Mouse (Mus musculus) right cerebral cortex, postnatal 36 days (tissue): ENCODE measurements around the gene Gnb1l.
A peak's percentile ranks its signal among the peaks of the same experiment; 100 is the strongest.

Source experiments
- DNase-seq, 2 experiments: peaks; one replicate each; pipeline ENCODE4 v3.0.0; 2022; ENCODE audit warnings: low spot score in 2 of 2, mixed read lengths in 1 of 2

Gnb1l gene

DNA sequence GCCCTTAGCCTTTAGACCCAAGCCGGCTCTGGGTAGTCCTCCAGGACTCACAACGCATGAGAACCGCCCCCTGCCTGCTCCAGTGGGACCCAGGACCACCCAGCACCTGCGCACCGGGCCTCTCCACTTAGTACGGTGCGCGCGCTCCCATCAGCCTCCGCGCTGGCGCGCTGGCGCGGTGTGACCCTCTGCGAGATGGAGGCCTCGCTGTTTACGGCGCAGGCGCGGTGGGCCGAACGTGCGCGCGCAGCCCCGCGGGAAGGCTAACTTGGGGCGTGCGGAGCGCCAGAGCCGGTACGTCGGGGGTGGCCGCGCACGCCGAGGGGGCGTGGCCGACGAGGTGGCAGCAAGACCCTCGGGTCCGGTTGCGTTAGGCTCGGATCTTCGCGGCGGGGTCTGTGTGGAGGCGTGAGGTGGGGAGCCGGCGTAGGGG, at the start of gene Gnb1l, which contains the start of gene Rtl10:
Gene Gnb1l, plus strand, starts transcription at position 156 of the 433 bp plus-strand sequence.
Gene Rtl10, plus strand, starts transcription at position 344 of the 433 bp plus-strand sequence.
- DNase-seq, result peak; percentile 87 to 90

DNA sequence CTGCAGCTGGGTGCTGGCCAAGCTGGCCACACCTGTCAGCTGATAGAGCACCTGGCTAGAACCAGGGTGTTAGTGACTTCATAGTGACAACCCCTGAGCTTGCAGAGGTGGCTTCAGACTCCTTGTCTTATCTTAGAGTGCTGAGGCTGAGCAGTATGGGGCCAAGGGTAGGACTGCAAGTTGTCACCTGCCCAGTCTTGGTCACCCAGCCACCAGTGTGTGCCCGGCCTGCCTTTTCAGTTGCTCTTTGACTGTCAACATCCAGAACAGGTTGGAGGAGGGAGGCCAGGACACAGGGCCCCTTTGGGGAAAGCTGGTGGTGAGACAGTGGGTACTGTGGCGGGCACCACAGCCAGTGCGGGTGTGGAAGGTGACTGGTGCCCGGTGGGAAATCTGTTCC, 49.5 kb upstream of the Gnb1l start:
- DNase-seq, result no peak

DNA sequence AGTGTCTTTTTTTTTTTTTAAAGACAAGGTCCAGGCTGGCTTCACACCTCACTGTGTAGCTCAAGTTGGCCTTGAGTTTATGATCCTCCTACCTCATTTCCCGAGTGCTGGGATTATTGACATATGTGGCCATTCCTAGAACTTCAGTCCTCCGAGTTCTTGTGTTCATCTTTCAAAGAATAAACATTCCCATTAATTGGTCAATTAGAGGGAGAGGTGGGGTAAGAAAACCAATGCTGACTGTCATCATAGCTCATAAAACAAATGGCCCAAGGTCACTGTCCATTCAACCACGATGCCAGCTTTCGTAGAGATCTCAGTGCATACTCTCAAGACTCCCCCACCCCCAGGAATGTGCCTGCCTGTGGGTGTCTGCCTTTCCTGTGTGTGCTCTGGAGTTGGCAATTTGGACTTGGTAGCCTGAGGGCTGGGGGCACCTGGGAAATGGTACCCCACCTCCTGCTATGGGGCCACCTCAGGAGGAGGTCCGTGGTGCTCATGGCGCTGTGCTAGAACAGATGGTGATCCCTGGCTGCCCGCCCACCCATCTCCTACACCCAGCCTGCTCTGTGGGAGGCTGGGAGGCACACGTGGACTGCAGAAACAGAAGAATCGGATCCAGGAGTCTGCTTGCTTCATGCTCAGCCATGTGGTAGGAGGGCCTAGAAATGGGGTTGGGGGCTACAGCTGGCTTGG, 46.9 kb upstream of the Gnb1l start:
- peak; percentile 72 to 80 for DNase-seq

DNA sequence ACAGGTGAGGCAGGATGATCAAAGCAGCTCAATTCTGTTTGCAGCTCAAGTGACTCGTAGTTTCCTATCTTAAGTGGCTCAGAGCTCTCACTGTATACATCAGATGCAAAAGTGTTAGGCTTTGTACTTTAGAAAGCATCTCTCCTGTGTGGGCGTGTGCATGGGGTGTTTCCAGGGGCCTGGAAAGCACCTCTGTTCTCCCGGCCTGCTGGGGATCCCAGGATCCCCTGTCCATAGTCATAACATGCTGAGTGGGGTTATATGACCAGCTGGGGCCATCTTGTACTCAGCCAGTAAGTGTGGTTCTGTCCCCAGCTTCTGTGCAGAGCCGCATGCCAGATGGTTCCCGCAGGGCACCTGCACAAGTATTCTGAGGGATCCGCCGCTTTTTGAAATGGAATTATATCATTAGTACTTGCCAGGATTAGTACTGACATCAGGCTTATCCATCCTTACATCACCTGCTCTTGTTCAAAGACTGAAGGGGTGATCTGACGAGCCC, 46.1 kb upstream of the Gnb1l start:
- DNase-seq, result peak; percentile 28 to 29

DNA sequence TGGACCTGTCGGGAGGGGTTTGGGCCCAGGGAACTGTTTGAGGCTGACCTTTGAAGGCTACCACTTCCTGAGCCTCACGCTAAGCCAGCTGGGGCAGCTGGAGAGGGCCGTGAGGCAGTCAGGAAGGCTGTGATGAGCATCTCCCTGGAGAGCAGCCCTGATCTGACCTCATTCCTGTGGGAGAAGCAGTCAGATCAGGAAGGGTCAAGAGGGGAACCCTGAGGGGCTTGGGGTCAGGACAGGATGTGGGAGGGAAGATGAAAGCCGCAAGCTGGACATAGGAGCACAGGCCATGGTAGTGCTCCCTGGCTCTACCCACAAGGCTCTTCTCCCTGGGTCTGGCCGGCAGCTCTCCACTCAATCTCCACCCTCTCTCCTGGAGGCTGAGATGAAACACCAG, 44.7 kb upstream of the Gnb1l start:
- DNase-seq, result no peak

DNA sequence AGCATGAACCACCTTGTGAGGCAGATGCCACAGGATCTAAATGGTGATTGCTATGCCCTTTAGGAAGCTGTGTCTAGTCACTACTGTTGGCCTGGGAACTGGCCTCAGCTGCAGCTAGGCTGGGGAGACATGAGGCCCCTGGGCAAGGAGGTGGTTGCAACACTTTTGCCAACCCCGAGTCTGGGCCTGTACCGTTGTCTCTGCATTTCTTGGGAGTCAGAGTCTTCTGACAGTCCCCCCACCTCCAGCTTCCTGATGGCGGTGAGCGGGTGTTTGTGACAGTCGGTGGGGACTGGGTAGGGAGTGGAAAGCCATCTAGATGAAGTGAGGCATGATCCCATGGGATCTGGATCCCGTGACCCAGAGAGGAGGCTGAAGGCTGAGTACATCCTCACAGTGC, 43.1 kb upstream of the Gnb1l start:
- DNase-seq, result no peak

DNA sequence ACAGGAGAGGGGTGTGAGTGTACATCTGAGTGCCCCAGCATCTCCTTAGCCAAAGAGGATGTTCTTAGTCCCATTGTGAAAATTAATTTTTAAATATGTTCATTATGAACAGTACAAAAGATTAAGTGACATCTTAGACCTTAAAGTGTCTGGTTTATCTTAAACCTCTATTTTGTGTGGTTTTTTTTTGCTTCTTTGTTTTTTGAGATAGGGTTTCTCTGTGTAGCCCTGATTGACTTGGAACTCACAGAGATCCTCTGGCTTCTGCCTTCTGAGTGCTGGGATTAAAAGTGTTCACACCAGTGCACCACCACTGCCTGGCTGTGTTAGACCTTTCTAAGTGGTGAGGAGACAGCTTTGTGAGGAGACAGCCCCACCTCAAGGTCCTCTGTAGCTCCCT, 39.9 kb upstream of the Gnb1l start:
- no peak for DNase-seq

DNA sequence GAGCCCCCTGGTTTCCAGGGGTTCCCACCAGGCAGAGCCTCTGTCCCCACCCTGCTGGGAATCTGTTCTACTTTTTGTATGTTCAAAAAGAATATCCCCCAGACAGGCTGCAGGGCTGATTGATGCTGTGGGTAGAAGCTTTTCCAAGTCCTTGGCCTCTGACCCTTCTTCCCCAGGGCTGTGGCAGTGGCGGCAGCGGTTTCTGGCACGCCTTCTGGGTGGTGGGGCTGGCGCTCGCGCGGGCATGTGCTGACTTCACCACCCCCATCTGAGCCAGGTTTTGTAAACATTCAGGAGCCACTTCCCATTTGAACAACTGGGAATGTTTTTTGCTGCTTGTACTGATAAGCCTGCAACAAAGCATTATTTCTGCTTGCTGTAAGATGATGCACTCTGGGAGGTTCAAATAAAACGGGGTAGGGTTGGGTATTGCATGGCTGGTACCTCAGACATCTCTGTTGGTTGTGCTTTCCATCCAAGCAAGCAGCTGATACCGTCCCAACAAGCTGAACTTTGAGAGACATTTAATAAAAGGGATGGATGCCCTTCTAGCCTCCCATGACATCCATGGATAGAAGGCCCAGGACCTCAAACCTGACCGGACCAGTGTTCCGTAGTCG, 39.1 kb upstream of the Gnb1l start:
- DNase-seq, result no peak

DNA sequence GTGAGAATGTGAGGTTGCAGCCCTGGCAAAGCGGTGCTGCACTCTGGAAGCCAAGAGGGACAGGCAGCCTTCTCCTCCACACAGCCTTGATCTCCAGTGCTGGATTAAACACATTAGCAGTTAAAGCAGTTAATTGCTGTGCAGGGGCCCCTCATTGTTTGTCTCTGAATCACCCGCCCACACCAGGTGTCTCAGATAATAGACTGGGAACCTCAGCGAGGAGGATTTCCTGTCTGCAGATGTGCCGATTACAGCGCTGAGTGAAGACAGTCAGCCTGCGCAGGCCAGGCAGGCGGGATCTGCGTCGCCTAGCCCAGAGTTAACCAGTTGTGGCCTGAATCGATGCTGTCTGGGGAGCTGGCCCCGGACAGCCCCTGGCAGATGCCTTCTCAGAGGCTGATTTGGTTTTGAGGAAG, 38.5 kb upstream of the Gnb1l start:
- DNase-seq, result peak in 1 of 2 experiments; percentile 12

DNA sequence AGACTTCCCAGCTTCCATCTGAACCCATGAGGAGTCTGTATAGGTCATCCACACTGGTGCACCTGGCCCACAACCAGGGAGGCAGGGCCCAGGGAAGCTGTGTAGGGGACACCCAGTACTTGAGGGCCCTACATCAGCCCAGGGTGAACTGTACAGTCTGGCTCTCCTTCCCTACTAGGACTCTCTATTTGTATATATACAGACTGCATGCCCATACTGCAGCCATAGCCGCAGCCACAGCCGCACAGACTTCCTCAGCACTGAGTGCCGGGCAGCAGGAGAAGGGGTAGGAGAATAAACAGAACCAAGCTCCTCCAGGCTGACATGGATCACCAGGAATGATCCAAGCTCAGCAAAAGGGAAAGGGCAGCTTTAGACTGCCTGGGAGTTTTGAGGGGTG, 37.7 kb upstream of the Gnb1l start:
- no peak for DNase-seq

DNA sequence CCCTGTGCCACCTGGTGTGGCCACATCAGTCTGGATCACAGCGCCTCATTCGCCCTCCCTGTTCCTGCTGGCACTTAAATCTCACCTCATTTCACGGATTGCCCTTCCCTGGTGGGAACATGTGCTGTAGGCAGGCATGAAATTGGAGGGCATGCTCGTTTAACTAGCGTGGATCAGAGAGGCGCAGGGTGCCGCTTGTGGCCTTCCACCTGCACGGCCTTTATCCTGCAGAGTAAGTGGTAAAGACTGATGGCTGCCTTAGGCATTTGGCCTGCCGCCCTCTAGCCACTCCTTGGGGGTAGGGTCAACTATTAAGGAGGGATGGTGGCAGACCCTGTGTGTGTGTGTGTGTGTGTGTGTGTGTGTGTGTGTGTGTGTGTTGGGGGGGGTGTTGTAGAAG, 36.5 kb upstream of the Gnb1l start:
- DNase-seq, result no peak

DNA sequence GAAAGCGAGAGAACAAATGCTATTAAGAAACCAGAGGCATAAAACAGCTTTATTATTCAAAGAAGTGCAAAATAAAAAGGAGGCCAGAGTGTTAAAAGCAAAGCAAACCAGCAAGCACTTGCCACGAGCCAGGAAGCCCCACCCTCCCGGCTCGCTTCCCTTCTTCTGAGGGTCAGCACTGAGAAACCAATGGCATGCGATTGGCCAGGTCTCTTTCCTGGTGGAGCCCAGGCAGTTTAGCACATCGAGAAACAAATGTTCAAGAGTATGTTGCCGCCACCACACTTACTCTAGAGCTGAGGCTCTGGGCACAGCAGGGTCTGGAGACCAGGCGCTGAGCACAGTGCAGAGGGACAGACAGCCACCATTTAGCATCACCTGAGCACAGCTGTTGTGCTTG, 35.9 kb upstream of the Gnb1l start:
- DNase-seq, result no peak

DNA sequence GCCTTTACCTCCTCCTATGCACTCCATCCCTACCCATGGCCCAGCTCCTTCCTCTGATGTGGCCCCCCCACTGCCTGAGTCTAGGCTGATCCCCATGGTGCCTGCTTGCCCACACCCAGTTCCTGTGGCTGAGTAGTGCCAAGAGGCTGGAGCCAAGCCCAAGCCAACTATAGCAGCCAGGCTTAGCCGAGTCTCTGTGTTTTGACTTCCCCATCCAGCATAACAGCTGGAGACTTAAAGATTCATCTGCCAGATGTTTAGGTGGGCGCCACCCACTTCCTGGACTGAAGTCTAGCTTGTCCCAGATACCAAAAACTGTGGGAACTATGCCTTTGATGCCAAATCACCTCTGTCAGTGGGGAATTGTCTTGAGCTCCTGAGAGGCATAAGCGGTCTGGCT, 34.2 kb upstream of the Gnb1l start:
- DNase-seq, result peak in 1 of 2 experiments; percentile 22

DNA sequence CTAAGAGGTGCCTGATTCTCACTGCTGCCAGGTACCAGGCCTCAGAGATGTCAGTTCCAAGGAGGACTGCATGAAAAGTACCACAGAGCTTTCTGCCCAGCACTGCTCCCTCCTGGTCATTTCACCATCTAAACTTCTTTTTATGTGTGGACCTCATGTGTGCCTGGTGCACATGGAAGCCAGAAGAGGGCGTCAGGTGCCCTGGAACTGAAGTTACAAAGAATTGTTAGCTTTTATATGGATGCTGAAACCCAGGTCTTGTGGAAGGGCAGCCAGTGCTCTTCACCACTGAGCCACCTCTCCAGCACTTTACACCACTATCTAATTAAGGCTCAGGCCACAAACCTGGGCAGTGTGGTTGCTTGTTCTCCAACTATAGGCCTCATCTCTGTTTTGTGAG, 27.7 kb upstream of the Gnb1l start:
- DNase-seq, result no peak

DNA sequence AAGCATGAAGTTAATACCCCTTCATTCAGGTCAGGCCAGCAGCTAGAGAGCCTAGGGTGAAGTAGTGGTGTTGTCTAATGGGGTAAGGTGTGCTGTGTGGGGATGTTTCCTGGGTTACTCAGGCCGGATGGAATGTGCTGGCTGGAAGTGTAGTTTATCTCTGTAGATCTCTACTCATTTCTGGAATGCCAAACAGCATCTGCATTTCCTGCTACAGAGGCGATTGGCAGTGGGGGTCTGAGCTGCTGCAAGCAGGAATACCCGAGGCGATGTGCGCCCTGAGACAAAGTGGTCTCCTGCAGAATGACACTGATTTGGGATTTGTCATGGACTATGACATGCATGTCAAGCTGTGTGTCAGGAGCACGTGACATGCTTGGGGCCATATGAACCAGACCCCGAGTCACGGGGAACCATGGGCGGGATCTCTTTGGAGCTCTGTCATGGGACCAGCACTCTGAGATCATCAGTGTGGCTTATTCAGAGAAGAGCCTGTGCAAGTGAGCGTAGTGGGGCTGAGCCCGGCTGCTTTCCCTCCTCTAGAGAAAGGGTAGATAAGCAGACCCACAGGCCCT, 27.0 kb upstream of the Gnb1l start:
- DNase-seq, result no peak

DNA sequence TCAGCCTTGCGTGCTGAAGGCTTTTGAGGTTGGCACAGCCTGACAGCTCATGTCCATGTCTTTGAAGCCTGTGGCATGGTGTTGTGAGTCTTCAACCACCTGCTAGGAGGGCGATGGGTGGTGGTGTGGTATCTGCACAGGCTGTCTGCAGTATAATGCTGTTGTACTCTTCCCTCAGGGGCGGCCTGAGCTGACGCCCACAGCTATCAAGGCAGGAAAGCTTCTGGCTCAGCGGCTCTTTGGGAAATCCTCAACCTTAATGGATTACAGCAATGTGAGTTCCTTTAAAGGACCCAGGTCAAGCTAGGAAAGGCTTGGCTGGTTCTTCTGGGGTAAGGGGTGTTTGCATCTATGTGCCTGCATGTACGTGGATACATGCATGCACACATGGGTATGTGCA, 26.5 kb upstream of the Gnb1l start:
- DNase-seq, result no peak

DNA sequence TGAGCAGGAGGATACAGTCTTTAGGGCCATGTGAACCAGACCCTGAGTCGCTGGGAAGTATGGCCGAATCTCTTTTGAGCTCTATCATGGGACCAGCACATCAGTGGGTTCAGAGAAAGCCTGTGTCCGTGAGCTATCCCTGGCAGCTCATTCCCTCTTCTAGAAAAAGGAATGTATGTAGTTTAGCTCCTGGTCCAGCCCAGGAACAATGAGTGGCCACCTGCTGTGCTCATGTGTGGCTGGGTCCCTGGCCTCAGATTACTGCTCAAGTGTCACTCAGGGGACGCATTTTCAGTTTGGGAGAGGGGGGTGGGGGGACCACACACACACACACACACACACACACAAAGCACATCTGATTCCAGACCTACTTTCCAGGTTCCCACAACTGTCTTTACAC, 26.1 kb upstream of the Gnb1l start:
- no peak for DNase-seq

DNA sequence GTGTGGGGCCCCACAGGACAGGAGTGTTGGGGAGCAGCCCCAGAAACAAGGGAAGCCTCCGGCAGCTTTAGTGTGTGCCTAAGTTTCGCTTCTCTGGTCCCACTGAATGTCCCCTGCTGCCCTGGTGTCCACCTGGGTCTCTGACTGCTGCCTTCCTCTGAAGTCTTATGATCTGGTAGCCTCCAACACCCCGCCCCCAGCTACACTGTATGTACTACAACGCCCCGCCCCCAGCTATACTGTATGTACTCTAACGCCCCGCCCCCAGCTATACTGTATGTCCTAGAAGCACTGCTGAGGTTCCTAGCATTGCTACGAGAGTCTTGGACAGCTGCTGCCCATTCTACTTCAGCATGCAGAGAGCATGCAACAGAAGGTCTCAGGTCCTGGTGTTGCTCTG, 25.5 kb upstream of the Gnb1l start:
- no peak for DNase-seq

DNA sequence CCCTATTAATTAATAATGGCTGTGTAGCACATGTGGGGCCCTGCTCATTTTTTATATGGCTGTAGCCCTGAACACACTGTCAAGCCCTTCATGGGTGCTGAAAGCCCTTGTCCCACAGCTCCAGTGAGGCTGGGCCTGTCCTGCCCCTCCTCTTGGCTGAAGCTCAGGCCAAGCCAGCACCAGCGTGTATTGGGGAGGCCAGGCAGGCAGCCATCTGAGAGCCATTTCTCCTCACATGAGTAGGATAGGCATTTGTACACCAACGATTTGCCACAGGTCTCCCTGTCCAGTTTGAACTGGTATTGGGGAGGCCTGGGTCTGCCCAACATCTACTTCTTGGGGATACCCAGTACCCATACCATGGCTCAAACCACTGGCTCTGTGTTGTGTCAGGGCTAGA, 24.5 kb upstream of the Gnb1l start:
- DNase-seq, result no peak

DNA sequence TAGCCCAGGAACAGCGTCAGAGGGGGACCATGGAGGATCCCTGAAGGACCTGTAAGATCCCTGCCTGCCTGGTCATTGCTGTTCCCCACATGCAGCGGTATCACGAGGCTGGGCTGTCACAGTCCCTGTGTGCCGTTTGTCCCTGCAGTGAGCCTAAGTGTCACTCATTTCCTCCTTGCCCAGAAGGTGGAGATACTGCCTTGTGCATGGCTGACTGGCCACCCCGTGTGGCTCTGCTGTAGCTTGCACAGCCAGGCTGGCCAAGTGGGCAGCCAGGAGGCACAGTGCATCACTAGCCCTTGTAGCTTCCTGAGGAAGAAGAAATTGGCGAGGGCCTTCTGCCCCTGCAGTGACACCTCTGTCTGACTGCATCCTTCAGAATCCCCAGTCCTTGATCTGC, 20.5 kb upstream of the Gnb1l start:
- no peak for DNase-seq

DNA sequence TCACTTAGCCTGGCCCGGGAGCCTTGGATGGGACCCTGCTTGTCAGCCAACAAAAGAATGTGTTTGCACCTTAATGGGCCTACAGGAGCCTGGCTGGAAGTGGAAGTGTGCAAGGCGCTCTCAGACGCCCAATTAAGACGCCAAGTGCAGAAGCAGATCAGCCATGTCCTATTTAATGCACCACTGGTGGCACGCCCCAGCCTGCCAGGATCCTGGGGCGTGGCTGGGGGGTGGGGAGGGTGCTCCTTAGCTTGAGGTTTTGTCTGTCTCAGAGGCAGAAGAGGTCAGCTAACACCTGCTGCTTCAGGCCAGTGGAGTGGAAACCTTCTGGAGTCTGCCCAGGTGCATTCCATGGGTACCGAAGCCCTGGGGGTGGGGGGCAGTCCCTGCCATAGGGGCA, 18.8 kb upstream of the Gnb1l start:
- no peak for DNase-seq

DNA sequence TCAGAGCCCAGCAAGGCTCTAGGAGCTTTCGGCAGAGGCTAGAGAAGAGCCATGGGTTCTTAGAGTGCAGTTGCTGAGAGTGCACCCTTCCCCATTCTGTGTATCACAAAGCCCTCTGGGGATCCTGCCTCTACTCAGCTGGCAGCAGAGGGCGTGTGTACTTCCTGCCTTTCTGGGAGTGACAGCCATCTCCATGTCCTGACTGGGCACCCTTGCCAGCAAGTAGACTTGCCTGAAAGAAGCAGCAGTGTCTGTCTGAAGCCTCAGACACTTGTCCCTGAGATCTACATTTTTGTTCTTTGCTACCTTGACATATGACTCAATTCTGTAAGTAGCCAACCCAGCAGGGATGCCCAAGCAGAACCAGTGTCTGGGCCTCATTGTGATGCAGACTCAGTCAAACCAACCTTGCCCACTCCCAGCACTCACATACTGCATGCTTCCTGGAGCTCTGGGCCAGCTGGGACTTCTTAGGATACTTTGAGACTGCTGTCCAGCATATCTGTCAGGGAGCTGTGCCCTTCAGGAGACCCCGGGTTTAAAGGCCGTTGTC, 17.5 kb upstream of the Gnb1l start:
- DNase-seq, result no peak

DNA sequence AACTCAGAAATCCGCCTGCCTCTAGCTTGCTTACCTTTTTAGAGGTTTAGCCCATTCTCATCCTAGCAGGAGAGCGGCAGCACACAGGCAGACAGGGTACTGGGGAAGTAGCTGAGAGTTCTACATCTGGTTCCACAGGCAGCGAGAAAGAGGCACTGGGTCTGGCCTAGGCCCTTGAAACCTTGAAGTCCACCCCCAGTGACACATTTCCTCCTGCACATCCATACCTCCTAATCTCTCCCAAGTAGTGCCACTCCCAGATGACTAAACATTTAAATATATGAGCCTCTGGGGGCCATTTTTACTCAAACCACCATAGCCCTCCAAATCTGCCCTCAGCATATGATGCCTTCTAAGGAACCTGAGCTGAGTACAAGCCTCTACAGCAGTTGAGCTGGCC, 16.1 kb upstream of the Gnb1l start:
- DNase-seq, result no peak
